Mouse (Mus musculus): ENCODE measurements around the gene Vmn1r88.
"Not testable (repeated sequence)": the region's sequence is repeated elsewhere in the genome, so short reads cannot be mapped to it uniquely, and the experiment has no call there.

The Vmn1r88 gene

DNA sequence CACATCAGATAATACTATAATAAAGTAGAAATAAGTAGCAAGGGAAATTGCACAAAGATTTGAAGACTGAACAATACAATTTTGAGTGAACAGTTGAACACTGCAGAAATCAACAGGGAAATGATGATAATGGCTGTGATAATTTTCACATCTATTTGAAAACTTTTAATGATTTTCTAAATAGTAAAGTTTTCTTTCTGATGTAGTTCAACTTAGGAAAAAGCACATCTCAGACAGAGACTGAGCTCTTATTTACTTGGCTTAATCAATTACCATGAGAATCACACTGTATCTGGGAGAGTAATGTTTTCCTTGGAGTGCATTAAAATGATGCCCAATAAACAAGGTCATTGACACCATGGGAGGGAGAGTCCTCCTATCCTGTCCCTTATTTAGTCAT is at the start of gene Vmn1r88:
Vmn1r88 (plus strand) TSS at position 301 of the 400 bp plus-strand sequence.
- in situ Hi-C loops (cut with MseI, MboI), result no loop called here

GRCm38 (mm10) chr7:13119817-13120216 is 39.6 kb upstream of the Vmn1r88 start, which contains the start of gene Vmn1r86:
Gene Vmn1r86 (minus strand): TSS chr7:13119917.
- in situ Hi-C loops (cut with MseI, MboI), result no loop called here

DNA sequence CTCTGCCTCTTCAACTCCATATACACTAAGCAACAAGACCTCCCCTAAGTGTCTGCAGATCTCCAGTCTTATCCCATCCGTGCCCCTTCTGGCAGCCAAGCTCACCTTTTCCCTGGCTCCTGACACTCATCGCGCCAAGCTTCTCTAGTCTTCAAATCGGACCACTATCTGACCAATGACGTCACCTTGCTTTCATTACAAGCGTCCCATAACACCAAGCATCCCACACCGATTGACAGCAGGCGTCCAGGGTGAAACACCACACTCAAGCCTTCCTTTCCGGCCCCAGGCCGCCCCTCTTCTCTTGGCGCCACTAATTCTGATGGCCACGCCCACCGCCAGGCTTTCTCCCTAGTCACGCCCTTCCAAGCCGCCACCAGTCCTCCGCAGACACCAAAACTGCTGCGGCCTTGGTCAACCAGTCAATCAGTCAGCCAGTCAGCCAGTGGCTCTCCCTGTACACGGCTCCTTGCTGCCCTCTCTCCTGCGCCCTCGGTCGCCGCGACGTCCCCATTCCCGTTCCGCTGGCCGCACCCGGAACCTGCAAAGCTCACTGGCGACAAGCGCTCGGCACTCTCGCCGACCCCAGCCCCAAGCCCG is 35.7 kb upstream of the Vmn1r88 start:
- in situ Hi-C loops (cut with MseI, MboI), result not testable (repeated sequence)

GRCm38 (mm10) chr7:13131856-13132255 is 27.5 kb upstream of the Vmn1r88 start:
- in situ Hi-C loops (cut with MseI, MboI), result no loop called here

GRCm38 (mm10) chr7:13137340-13137739 is 22.0 kb upstream of the Vmn1r88 start:
- in situ Hi-C loops (cut with MseI, MboI), result no loop called here

DNA sequence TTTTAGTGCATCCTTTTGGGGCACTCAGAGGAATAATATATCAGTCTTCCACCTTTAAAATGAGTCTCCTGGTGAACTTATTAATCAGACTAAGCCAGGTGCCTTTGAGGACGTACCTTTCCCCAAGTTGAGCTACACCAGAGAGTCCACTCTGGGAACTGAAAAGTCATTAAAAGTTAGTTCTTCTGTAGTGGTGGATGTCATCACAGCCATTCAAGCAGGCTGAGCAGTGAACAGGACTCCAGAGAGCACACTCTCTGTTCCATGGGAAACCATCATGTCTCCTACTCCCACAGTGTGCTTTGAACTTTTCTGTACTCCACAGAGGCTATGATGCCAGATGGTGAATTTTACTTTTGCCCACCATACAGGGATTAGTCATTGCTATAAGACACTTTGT is 19.3 kb upstream of the Vmn1r88 start, which contains the start of gene Vmn1r87:
Vmn1r87 (minus strand) TSS at position 101 of the 400 bp plus-strand sequence.
- in situ Hi-C loops (cut with MseI, MboI), result no loop called here

GRCm38 (mm10) chr7:13212720-13213119 is 53.4 kb downstream of the Vmn1r88 start, which contains the start of gene Vmn1r89:
Gene Vmn1r89 (plus strand): TSS chr7:13213020.
- in situ Hi-C loops (cut with MseI, MboI), result no loop called here

All from mouse trophoblast stem cell (cell line).